Comparison of ENCODE assay signal across 8 mouse cellular contexts in genomic region chr3:152165351-152166098, GRCm38 (mm10). TPM values are rescaled to one million over a fixed set of nuclear protein-coding genes. Genes with fewer than 3 reads are reported as not detected.
A peak's percentile ranks its signal among the peaks of the same experiment; 100 is the strongest.
DNase-seq lines count a peak whose midpoint lies in the region; ATAC-seq lines count a peak whose summit lies in the region.

No protein-coding gene starts in this region.

- peak; percentile 72 for ATAC-seq in midbrain, embryonic 14.5 days (ENCODE audit: low FRiP score, low TSS enrichment)

- H3K4me3 ChIP-seq in midbrain, embryonic 14.5 days (replicated peaks; ENCODE audit: low read depth, low read length), result peak overlapping the region; percentile 59

- peak overlapping the region; percentile 90 for H3K4me2 ChIP-seq in midbrain, embryonic 14.5 days (ENCODE audit: low read length)

- no peaks in the 10 kb centered on the region for H3K36me3 ChIP-seq in midbrain, embryonic 14.5 days (ENCODE audit: control insufficient read depth, insufficient read depth, low read length)

- peak overlapping the region; percentile 79 for H3K9ac ChIP-seq in midbrain, embryonic 14.5 days (replicated peaks; ENCODE audit: low read length)

- peak; percentile 94 for DNase-seq in ZHBTc4 (ENCODE audit: low read depth, low spot score)
- peak; percentile 49 for DNase-seq in cerebellum, adult 8-10 months
- DNase-seq in forelimb bud, embryonic 11.5 days (ENCODE audit: low read depth, low spot score), result peak; percentile 37
- peak; percentile 11 for DNase-seq in induced T-regulatory cell, adult 2 months (ENCODE audit: low read depth)
- DNase-seq in liver, result peak; percentile 49
- DNase-seq in midbrain, embryonic 14.5 days, result peak; percentile 81
- DNase-seq in thymus, postnatal 14 days, result peak; percentile 36
- DNase-seq in gastrocnemius, postnatal 25 days, result no peak

- H3K9me3 ChIP-seq in midbrain, embryonic 14.5 days (ENCODE audit: control insufficient read depth, low read length), result no peaks in the 10 kb centered on the region

- peak overlapping the region; percentile 71 for H3K27ac ChIP-seq in midbrain, embryonic 14.5 days (replicated peaks; ENCODE audit: low read depth, low read length)

- H3K27me3 ChIP-seq in midbrain, embryonic 14.5 days (ENCODE audit: control insufficient read depth, insufficient read depth, low read length), result peaks cover 3% of the 10 kb centered on the region; the same call in 1 of the 2 replicates

- WGBS in midbrain, embryonic 14.5 days, result 2% methylated on average over 53 of the region's 53 CpGs

- H3K4me1 ChIP-seq in midbrain, embryonic 14.5 days (ENCODE audit: control insufficient read depth, insufficient read depth, low read length), result peaks cover 4% of the 10 kb centered on the region; the same call in 1 of the 2 replicates

RNA-seq across cellular contexts. Expression of gene Gipc2, which starts 0.5 kb away (rescaled TPM):
- polyA plus RNA-seq in midbrain, embryonic 14.5 days (2014; fragmentation: Nextera tagmentation; extraction: Ambion mirVana), result 9.3 and 11.5 TPM in 2 replicates
- total RNA-seq in gastrocnemius, postnatal 25 days (2021), result under 1 TPM; 0.24 to 0.59 TPM

RNA-seq across cellular contexts. Expression of gene Dnajb4, which starts 44.6 kb away (rescaled TPM):
- polyA plus RNA-seq in midbrain, embryonic 14.5 days (2014; fragmentation: Nextera tagmentation; extraction: Ambion mirVana), result 39.5 and 41.3 TPM in 2 replicates
- total RNA-seq in gastrocnemius, postnatal 25 days (2021), result 10 to 100 TPM; 43.3 to 47.7 TPM

RNA-seq across cellular contexts. Expression of gene Fubp1, which starts 44.7 kb away (rescaled TPM):
- 219 and 279 TPM in 2 replicates for polyA plus RNA-seq in midbrain, embryonic 14.5 days (2014; fragmentation: Nextera tagmentation; extraction: Ambion mirVana)
- 10 to 100 TPM; 29.1 to 29.7 TPM for total RNA-seq in gastrocnemius, postnatal 25 days (2021)
